Mouse (Mus musculus) myocyte (in vitro differentiated cells): ENCODE results near the gene Slc4a3. TPM values are rescaled to one million over a fixed set of nuclear protein-coding genes. Genes with fewer than 3 reads are reported as not detected.

ENCODE experiments used
- H3K27me3 ChIP-seq: one replicate; pipeline ENCODE4 v1.6.1; 2011; ENCODE audit not compliant: control insufficient read depth, insufficient read depth, insufficient read length
- H3K36me3 ChIP-seq: one replicate; pipeline ENCODE4 v1.6.1; 2011; ENCODE audit not compliant: control insufficient read depth, insufficient read depth
- H3K4me2 ChIP-seq: one replicate; pipeline ENCODE4 v1.6.1; 2011; ENCODE audit warnings: low read depth, control low read depth
- H3K4me3 ChIP-seq: one replicate; pipeline ENCODE4 v1.5.1; 2011; ENCODE audit warnings: mild to moderate bottlenecking, control low read depth, moderate library complexity
- H3K79me2 ChIP-seq: one replicate; pipeline ENCODE4 v1.6.1; 2011; ENCODE audit not compliant: control insufficient read depth, insufficient read depth
- H3ac ChIP-seq: one replicate; pipeline ENCODE4 v1.6.1; 2011; ENCODE audit not compliant: control insufficient read depth, insufficient read length
- CEBPB ChIP-seq: IDR thresholded peaks from 2 replicates; pipeline ENCODE4 v1.6.1; 2011; ENCODE audit warnings: mild to moderate bottlenecking, moderate library complexity; ENCODE audit not compliant: poor library complexity, insufficient read depth, severe bottlenecking
- E2F4 ChIP-seq: IDR thresholded peaks from one replicate; pipeline ENCODE4 v1.6.1; 2011; ENCODE audit warnings: mild to moderate bottlenecking, control low read depth, moderate library complexity; ENCODE audit not compliant: insufficient read depth
- MAX ChIP-seq: IDR thresholded peaks from one replicate; pipeline ENCODE4 v1.6.1; 2011; ENCODE audit warnings: low read depth, mild to moderate bottlenecking, control low read depth
- MYOD1 ChIP-seq, 3 experiments: IDR thresholded peaks; one replicate each; pipeline ENCODE4 v1.6.1; 2011; ENCODE audit warnings: control low read depth in 2 of 3, low read depth in 2 of 3, mild to moderate bottlenecking in 2 of 3, moderate library complexity in 1 of 3; ENCODE audit not compliant: insufficient read length in 2 of 3, control insufficient read depth in 1 of 3
- MYOG ChIP-seq, 3 experiments: IDR thresholded peaks; one replicate each; pipeline ENCODE4 v1.6.1; 2011; ENCODE audit warnings: control low read depth in 2 of 3, low read depth in 2 of 3, mild to moderate bottlenecking in 2 of 3; ENCODE audit not compliant: insufficient read length in 2 of 3, control insufficient read depth in 1 of 3, insufficient read depth in 1 of 3
- POLR2A ChIP-seq: IDR thresholded peaks from one replicate; pipeline ENCODE4 v1.6.1; 2011; ENCODE audit warnings: low read depth, mild to moderate bottlenecking, control low read depth, moderate library complexity; ENCODE audit not compliant: insufficient read length
- POLR2AphosphoS2 ChIP-seq: IDR thresholded peaks from one replicate; pipeline ENCODE4 v1.6.1; 2011; ENCODE audit warnings: low read depth, control low read depth; ENCODE audit not compliant: insufficient read length
- REST ChIP-seq: IDR thresholded peaks from one replicate; pipeline ENCODE4 v1.6.1; 2011; ENCODE audit warnings: mild to moderate bottlenecking, control low read depth, moderate library complexity; ENCODE audit not compliant: insufficient read depth, insufficient read length
- SRF ChIP-seq: IDR thresholded peaks from one replicate; pipeline ENCODE4 v1.6.1; 2011; ENCODE audit warnings: low read depth; ENCODE audit not compliant: control insufficient read depth, insufficient read length
- TCF12 ChIP-seq: IDR thresholded peaks from one replicate; pipeline ENCODE4 v1.6.1; 2011; ENCODE audit warnings: mild to moderate bottlenecking, control low read depth; ENCODE audit not compliant: poor library complexity, insufficient read depth, severe bottlenecking
- TCF3 ChIP-seq: IDR thresholded peaks from one replicate; pipeline ENCODE4 v1.6.1; 2011; ENCODE audit warnings: low read depth, control low read depth; ENCODE audit not compliant: insufficient read length
- USF1 ChIP-seq: IDR thresholded peaks from one replicate; pipeline ENCODE4 v1.6.1; 2011; ENCODE audit warnings: low read depth, mild to moderate bottlenecking, control low read depth, moderate library complexity
- polyA plus RNA-seq: library from polyadenylated mRNA; unstranded; fragments of >200 nt; fragmentation: generic; extraction: Trizol; gene quantifications from one replicate; pipeline ENCODE4 v1.2.1, GENCODE M21; 2012; ENCODE audit warnings: missing spikeins

Gene Slc4a3
- polyA plus RNA-seq, 1 experiment: 48.6 TPM

DNA sequence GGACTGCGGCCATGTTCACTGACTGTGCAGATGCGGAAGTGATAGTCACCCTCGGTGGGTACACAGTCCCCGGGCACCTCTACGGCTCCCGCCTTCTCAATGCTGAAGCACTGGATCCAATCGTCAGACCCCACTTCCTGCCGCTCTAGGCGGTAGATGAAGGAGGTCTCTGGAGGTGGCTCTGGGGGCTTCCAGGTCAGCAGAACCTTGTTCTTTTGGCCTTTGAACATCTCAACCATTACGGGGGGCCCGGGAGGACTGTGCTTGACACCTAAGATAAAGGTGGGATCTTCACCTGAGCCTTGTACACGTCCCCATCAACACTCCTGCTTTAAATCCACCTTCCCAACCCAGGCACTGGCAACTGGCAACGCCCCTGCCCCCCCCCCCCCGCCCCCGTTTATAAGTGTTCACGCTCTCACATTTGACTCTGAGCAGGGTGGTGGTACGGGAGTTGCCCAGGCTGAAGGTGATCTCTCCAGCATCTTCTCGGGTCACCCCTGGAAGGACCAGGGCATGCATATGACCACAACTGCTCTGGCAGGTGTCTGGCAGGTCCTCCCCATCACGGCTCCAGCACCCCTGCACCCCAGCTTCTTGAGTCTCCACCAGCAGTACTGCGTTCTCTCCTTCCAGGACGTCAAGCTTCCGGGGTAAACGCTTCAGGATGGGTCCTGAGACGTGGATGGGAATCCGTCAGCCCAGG, 43.0 kb upstream of the Slc4a3 start:
- Histone ChIP-seq H3ac (no peak overlapping the region), H3K27me3 (no peaks in the 10 kb centered on the region), H3K79me2 (no peaks in the 10 kb centered on the region), H3K36me3 (peaks cover 4% of the 10 kb centered on the region), H3K4me3 (no peak overlapping the region), H3K4me2 (peak overlapping the region; percentile 2)
- no peak for TF ChIP-seq POLR2A
- TF ChIP-seq TCF3: no peak
- TF ChIP-seq MAX: no peak
- no peak for TF ChIP-seq MYOG (IDR thresholded peaks at IDR 0.05; ENCODE audit: control insufficient read depth in 1 of 3, insufficient read depth in 1 of 3, insufficient read length in 2 of 3, low read depth in 2 of 3)
- TF ChIP-seq REST: no peak
- TF ChIP-seq CEBPB: no peak
- TF ChIP-seq POLR2AphosphoS2: no peak
- no peak for TF ChIP-seq TCF12
- no peak for TF ChIP-seq E2F4
- no peak for TF ChIP-seq USF1
- TF ChIP-seq MYOD1 (IDR thresholded peaks at IDR 0.05; ENCODE audit: control insufficient read depth in 1 of 3, insufficient read length in 2 of 3, low read depth in 2 of 3): no peak
- TF ChIP-seq SRF: no peak

DNA sequence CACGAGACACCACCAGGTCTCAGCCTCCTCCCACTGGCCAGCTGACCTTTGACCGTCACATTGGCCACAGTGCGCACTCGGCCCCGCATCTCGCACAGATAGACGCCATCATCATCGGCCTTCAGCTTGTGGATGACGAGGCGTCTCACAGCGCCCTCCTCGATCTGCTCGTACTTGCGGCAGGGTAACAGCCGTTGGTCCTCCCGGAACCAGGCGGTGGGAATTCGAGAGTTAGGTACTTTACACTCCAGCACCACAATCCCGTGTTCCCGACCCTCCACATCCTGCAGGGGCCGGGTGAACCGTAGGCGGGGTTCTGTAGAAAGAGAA, 42.5 kb upstream of the Slc4a3 start:
- TF ChIP-seq TCF12 (no peak), SRF (no peak), TCF3 (no peak), E2F4 (no peak), CEBPB (no peak), POLR2AphosphoS2 (no peak), MAX (no peak), POLR2A (peak; percentile 25)
- H3K79me2 ChIP-seq: no peaks in the 10 kb centered on the region
- no peak overlapping the region for H3ac ChIP-seq
- H3K36me3 ChIP-seq: peaks cover 4% of the 10 kb centered on the region
- H3K4me3 ChIP-seq: no peak overlapping the region
- no peaks in the 10 kb centered on the region for H3K27me3 ChIP-seq
- H3K4me2 ChIP-seq: peak overlapping the region; percentile 2

- peak overlapping the region; percentile 39 for H3K4me3 ChIP-seq
- H3K27me3 ChIP-seq: peaks cover under 1% of the 10 kb centered on the region
- H3K36me3 ChIP-seq: peaks cover 4% of the 10 kb centered on the region
- H3K4me2 ChIP-seq: peak overlapping the region; percentile 76
- TF ChIP-seq REST: no peak
- no peak for TF ChIP-seq MAX
- TF ChIP-seq TCF3: no peak
- no peak for TF ChIP-seq USF1
- no peak for TF ChIP-seq CEBPB
- no peak for TF ChIP-seq MYOD1 (IDR thresholded peaks at IDR 0.05; ENCODE audit: control insufficient read depth in 1 of 3, insufficient read length in 2 of 3, low read depth in 2 of 3)
- TF ChIP-seq TCF12: no peak
- TF ChIP-seq E2F4: no peak
- TF ChIP-seq POLR2A: no peak
- no peak for TF ChIP-seq SRF
- no peak for TF ChIP-seq POLR2AphosphoS2
- TF ChIP-seq MYOG (IDR thresholded peaks at IDR 0.05; ENCODE audit: control insufficient read depth in 1 of 3, insufficient read depth in 1 of 3, insufficient read length in 2 of 3, low read depth in 2 of 3): no peak
- H3ac ChIP-seq: peak overlapping the region; percentile 95
- no peaks in the 10 kb centered on the region for H3K79me2 ChIP-seq
Measured at GRCm38 (mm10) chr1:75504256-75505045, 41.6 kb upstream of the Slc4a3 start.

GRCm38 (mm10) chr1:75505159-75505955, 40.7 kb upstream of the Slc4a3 start:
- Histone ChIP-seq H3K4me3 (peak overlapping the region; percentile 39), H3ac (peak overlapping the region; percentile 95), H3K4me2 (peak overlapping the region; percentile 76), H3K27me3 (peaks cover 5% of the 10 kb centered on the region), H3K79me2 (no peaks in the 10 kb centered on the region), H3K36me3 (no peaks in the 10 kb centered on the region)
- peak; percentile 92 for TF ChIP-seq POLR2AphosphoS2
- TF ChIP-seq MYOG (IDR thresholded peaks at IDR 0.05; ENCODE audit: control insufficient read depth in 1 of 3, insufficient read depth in 1 of 3, insufficient read length in 2 of 3, low read depth in 2 of 3): peak in 1 of 3 experiments; percentile 36
- TF ChIP-seq E2F4: no peak
- peak; percentile 81 for TF ChIP-seq POLR2A
- no peak for TF ChIP-seq REST
- peak in 1 of 3 experiments; percentile 56 for TF ChIP-seq MYOD1 (IDR thresholded peaks at IDR 0.05; ENCODE audit: control insufficient read depth in 1 of 3, insufficient read length in 2 of 3, low read depth in 2 of 3)
